Mouse (Mus musculus) neutrophil, adult 5-6 weeks (primary cell): ENCODE measurements around the gene Mboat1. TPM values are rescaled to one million over a fixed set of nuclear protein-coding genes. Genes with fewer than 3 reads are reported as not detected.

Experiments used
- total RNA-seq: library from RNA; stranded (forward); fragments of 200-1000 nt; gene quantifications from 2 replicates; pipeline ENCODE4 v1.2.3, GENCODE M21; 2017

The Mboat1 gene
- total RNA-seq, 1 experiment from 2014 or later: 3.5 TPM

Other genes starting within 250 kb of the Mboat1 start
- gene E2f3, start 150.4 kb upstream of the Mboat1 start, total RNA-seq: 2.3 and 2.7 TPM in 2 replicates
- gene Agtr1a, start 200.0 kb downstream of the Mboat1 start, total RNA-seq: not detected in 2 replicates